Mouse (Mus musculus): ENCODE measurements around the gene Tle4.
A peak's percentile ranks its signal among the peaks of the same experiment; 100 is the strongest.

Tle4 gene

DNA sequence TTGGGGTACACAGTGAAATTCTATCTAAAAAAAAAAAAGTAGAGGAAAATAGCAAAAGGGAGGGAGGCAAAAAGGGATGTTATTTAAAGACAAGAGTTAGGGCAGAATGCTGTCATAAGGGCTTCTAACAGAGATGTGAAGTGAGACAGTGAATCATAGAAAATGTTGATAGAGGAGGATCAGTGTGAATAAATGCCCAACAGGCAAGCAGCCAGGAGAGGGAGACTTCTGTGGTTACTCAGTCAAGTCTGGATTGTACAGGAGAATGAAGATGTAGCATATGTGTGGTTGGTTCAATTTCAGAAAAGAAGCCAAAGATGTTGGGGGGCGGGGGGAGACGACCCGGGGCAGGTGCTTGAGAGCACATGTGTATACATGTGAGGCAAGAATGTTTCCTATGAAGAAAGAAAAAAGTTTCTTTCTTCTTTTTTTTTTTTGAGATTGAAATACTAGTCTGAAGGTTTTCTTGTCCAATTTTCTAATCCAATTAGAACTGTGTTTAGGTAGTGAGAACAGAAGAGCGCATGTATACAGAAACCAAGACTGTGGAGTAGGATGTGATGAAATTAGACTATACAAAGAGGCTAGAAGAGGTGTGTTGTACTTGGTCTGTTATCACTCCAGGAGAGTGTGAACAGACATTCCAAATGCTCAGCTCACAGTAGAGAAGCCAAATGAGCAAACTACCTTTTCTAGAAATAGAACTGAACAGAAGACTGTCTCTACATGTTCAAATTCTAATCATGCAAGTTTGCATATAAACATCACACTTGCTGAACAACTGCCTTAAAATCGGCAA is 134.4 kb downstream of the Tle4 start:
- no peak for DNase-seq (ENCODE audit: low read depth)

DNA sequence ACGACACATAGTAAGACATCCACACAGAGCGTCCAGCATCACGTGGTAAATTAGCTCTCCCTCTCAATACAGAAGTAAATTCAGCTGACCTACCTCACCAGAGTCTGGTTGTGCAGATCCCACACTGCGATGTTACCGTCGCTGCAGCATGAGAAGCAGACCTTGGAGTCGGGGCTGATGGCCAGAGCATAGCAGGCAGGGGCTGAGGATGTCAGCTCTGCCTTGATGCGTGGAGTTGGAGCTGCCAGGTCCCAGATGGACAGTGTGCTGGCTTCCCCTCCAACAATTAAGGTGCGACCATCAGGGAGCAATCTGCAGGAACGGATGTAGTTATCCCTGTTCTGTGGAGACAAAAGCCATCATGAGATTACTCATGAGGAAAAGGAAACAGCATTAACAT is 144.4 kb downstream of the Tle4 start:
- no peak for DNase-seq (ENCODE audit: low read depth)

DNA sequence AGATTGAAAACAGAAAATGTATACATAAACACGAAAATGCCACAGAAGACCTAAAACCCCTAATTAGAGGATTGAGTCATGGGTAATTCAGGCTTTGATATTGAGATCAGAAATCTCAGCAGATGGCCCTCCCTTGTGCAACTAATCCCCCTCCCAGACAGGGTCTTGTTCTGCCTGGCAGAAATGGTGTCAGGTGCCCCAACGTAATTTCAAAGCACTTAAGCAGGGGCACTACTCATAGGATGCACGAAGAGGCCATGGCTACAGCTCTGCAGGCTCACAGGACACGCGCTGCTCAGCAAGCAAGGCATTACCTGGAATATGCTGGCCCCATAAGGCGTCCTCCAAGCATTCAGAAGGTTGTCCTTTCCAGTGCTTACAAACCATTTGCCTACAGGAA is 146.5 kb downstream of the Tle4 start:
- no peak for DNase-seq (ENCODE audit: low read depth)

DNA sequence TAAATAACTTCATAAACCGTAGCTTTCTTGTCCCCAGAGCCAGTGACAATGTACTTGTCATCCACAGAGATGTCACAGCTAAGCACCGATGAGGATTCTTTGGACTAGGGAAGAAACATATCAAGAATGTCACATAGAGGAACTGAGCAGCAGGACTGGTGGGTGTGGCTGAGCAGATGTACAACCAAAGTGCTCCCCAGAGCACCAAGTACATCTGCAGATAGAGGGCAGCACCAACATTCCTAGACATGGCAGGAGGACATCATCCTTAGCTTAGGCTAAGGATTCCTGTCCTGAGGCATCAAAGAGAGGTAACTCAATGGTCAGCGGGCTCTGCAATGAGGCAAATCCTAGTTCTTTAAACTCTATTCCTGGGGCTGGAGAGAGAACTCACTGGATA is 148.1 kb downstream of the Tle4 start:
- peak; percentile 38 for DNase-seq (ENCODE audit: low read depth)

DNA sequence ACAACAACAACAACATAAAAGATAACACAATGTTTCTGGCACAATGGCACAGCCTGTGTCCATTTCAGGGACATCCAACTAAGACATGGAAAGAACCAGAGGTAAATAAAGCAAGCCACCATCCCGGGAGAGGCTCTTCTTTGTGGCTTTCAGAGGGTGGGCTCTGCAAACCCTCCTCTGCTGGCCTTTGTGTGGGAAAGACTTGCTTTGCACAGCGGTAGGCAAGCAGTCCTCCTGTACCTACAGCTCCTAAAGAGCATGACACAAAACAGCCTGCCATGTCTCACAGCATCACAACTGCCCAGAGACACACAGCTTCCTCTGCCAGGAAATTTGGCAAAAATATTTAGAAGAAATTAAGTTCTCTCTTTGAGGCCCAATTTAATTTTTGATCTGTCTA is 149.3 kb downstream of the Tle4 start:
- no peak for DNase-seq (ENCODE audit: low read depth)

DNA sequence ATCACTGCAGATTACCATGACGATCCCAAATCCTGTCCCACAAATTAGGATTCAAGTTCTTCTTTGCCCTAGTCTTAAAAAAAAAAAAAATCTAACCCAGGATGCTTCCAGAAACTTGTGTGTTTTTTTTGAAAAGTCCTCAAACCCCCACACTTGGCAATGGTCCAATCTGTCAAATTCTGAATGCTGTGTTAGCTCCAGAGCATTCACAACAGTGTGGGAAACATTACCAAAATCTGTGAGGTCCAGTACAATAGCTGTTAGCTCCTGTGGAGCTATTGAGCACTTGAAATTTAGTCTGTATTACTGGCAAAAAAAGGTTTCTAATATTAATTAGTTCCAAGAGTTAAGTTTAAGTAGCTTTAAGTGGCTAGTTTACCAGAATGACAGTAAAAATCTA is 150.4 kb downstream of the Tle4 start:
- no peak for DNase-seq (ENCODE audit: low read depth)

DNA sequence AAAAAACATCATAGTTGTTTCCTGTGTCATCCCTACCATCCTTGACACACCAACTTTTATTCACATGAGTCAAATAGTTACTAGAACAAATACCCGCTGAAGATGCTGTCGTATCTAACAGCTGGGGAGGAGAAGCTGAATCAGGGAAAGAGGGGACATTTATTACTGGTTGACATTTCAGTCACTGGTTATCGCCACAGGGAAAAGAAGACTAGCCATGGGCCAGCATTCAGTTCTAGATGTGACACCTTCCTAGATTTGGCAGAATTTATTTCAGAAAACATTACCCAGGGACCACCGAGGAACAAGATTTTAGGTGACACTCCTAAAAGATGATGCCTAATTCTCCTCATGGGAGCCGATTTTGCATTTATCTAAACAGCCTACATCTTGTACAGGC is 156.0 kb downstream of the Tle4 start:
- DNase-seq (ENCODE audit: low read depth), result no peak

DNA sequence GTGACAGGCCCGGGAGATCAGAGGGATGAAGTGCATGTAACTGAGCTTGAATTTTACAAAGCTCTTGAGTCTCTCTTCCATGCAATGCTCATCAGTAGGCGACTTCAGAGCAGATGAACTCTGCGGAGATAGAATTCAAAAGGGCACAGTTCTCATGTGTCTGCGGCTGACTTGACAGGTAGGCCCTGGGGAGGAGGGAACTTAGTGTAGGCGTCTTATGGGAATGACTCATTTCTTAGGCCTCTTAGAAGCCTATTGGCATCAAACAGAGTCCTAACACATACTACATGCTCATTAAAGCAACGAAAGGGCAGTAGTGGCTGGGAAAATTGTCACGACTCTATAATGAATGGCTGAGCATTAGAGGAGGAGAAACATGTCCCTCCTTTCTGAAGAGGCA is 160.6 kb downstream of the Tle4 start:
- DNase-seq (ENCODE audit: low read depth), result no peak

DNA sequence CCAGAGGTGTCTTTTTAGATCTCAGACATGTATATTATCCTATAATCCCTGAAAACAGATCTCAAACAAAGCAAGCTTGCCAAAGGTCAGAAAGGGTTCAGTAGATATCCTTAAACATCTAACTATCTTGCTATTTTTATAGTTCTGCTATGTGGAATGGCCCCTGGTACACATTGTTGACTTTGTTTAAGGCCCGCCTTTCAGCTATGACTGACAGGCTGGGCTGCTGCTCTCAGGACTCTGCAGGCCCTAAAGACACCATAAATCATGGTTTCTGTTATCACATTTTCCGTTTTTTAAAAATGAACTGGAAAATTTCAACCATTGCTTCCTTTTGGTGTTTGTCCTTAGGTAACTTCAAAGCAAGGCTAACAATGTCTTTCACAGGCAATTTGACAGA is 161.3 kb downstream of the Tle4 start:
- DNase-seq (ENCODE audit: low read depth), result no peak

DNA sequence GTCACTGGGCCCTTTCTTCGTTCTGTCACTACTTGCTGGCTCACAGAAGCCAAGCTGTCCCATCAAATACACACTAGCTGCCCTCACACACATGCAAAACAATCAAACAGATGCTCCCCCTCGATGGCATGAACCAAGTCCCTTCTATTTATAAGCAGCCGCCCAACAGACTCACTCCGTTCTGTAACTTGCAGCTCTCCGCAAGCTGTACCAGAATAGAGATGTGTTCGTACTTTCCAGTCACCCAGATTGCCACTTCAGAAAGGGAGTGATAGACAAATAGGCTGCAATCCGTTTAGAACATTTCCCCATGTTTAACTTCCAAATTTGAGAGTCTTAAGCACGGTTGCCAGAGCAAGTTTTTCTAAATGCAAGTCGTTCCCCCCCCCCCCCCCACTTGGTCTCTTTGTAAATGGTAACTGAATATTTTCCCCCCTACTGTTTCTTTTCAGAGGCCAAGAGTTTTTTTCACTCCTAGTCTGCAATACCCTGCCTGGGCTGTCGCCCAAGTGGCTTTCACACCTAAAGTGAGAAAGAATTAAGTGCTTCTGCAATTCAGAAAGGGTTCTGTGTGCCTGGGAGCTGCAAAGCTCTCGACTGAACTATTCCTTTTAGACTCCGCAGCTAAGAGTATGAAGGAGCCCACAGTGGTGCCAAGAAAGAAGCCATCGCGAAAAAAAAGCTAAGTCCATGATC is 162.0 kb downstream of the Tle4 start:
- no peak for DNase-seq (ENCODE audit: low read depth)

DNA sequence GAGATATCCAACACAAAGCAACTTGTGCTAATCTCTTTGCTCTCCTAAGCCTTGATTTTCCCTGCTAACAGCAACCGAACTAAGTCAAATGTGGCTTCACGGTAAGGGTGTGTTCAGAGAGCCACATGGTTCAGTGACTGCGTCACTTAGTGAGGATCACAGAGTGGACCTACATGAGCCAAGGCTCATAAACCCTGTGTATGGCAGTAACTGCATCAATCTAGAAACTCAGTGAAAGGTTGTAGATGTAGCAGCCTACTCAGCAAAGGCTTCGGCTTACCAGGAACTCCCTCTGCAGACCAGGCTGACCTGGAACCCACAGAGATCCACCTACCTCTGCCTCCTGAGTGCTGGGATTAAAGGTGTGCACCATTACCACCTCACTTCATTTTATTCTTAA is 164.0 kb downstream of the Tle4 start:
- no peak for DNase-seq (ENCODE audit: low read depth)

DNA sequence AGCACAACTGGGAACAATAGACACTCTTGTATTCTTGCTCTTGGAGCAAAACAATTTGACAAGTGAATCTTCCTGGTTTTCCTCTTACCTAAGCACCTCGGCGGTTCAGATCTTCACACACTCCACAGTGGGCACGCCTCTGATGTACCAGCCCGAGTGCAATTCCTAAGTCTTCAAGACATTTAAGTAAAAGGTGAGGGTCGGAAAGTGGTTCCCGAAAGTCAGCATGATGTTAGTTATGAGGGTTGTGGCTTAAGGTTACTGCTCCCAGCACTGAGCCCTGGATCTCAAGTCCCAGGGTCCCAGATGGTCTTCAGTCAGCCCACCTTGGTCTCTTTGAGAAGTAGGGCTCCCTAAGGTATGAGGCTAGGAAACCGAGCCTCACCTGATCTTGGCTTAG is 165.4 kb downstream of the Tle4 start:
- DNase-seq (ENCODE audit: low read depth), result no peak

DNA sequence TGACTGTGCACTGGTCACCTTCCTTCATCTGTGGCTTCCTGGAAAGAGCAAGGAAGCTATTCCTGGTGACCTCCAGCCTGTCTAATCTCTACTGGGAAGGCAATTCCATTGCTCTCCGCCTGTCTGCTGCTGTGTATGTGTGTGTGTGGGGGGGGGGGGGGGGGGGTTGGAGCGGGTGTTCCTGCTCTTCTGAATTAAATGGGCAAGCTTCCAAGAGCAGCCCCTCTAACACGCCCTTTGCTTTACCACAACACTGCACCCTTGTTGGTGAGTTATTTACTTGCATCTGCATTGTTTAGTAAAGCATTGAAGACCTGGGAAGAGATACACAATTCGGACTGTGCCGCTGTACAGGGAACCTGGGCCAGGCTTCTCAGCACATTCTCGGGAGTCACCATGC is 170.9 kb downstream of the Tle4 start:
- no peak for DNase-seq (ENCODE audit: low read depth)

DNA sequence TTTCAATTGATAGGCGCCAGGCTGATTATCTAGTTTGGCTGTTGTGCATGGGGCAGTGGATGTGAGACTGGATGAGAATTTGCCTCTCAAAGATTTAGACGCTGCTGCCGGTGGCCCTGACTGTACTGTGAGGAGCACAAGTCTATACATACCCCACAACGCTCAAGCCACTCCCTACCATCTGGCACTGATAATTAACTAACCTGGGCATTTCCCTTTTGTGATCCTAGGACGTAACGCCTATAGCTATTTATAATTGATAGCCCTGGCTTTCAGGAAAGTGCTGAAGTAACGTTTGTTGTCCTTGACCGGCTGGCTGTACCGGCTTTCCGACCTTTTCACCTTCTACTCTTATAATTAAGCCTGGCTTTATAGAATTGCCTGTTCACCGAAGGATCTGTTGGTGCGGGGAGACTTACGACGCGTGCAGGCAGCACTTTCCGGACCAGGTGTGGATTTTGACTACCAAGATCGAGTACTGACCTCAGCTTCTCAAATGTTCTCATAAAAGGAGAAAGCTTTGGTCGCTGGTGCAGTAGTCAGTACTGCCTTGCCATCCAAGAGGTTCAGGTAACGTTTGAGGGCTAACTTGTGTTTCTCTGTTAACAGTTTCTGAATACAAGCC is 171.5 kb downstream of the Tle4 start:
- DNase-seq (ENCODE audit: low read depth), result no peak

DNA sequence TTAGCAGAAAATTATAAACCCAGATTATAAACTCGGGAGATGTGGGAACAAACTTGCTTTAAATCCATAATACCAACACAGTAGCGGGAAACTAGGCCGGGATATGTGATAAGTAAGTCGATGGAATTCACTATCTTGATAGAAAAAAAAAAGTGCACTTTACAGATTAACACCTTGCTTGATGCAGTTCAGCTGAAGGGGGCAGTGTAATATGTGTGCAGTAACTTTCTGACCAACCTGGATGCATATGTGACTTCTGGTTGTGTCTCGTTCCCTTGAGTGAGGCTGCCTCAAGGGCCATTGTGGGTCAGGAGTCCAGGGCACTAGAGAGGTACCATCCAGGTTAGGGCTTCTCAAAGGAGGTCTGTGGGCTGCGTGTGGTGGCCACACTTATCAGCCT is 172.7 kb downstream of the Tle4 start:
- no peak for DNase-seq (ENCODE audit: low read depth)

DNA sequence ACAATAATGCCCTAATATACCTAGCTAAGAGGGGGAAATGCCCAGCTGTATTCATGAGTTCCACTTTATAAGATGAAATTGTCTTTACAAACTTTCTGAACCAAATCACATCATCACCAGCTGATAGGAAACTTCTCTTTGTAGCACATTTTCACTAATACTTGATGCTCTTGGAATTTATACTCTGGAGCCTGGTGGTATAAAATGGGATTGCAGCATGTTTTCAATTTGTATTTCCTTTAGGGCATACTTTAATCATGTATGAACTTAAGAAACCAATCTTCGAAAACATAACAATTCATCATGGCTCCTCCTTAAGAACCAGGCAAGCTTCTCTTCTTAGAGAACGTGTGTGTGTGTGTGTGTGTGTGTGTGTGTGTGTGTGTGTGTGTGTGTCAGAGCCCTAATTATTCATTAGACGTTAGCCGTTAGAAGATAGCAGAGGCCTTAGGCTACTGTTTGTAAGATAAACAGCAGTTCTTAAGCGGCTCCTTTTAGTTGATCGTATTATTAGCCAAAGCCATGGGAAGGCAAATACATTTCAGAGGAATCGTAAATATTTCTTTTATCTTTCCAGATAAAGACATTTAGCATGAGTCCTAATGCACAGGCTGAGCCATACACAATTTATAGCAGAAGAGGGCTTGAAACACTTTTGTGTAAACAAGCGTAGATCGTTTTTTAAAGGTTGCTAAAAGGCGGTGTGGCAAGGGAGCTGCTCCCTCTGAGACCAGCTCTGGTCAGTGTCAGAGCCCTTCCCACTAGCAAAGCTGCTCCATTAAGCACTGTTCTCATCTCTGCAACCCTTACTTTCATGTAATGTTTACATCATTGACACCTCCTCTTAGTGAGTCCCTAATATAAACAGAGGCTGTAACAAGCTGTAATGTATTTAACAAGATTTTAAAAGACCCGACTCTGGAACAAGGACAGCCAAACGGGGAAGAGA is 173.6 kb downstream of the Tle4 start:
- DNase-seq (ENCODE audit: low read depth), result no peak

DNA sequence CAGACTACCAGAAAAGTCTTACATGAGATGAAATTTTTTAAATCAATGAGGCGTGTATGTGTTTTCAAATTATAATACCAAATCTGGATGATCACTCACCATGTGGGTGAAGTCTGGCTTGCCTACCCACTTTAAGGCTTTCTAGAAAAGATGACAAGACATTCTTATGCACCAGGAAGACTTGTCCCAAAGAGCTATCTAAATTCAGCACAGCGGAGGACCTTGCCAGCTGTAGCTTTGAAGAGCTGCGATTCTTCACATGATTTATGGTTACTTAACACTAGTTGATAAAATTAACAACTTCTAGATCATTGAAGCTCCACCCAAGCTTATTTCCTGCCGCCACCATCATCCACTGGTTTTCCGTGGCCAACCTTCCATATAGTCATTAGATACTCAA is 176.2 kb downstream of the Tle4 start:
- DNase-seq (ENCODE audit: low read depth), result no peak

DNA sequence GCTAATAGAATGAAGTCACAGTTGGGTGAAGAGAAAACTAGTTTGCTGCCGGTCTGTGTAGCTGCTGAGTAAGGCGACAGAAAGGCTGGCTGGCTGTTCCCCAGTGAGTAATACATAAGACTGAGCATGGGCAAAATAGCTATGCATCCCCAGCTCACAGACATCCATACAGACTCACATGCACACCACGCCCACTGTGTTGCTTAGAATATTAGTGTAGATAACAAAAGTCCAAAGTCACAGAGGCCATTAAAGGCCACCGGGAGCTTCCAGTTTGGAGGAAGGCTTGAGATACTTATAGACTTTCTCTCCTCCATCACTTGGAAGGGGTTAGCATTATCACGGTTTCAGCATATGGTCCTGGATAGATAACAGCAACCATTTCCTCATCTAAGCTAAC is 178.0 kb downstream of the Tle4 start:
- no peak for DNase-seq (ENCODE audit: low read depth)

DNA sequence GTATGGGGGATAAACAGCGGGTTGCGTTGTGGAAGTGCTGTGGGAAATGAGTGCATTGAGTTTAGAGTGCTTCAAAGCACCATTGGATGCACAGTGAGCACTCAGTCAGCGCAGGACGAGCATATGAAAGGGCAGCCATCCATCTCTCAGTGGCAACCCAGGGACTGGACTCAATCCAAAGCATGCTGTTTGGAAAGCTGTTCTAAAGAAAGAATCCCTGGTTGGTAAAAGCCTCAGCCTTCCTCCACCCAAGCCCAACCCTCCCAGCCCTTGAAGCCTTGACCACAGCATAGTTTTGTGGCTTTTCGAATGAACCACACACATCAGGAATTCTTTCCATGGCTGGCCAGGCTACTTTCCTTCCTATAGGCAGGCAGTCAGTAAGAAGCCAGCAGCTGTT is 181.0 kb downstream of the Tle4 start:
- no peak for DNase-seq (ENCODE audit: low read depth)

DNA sequence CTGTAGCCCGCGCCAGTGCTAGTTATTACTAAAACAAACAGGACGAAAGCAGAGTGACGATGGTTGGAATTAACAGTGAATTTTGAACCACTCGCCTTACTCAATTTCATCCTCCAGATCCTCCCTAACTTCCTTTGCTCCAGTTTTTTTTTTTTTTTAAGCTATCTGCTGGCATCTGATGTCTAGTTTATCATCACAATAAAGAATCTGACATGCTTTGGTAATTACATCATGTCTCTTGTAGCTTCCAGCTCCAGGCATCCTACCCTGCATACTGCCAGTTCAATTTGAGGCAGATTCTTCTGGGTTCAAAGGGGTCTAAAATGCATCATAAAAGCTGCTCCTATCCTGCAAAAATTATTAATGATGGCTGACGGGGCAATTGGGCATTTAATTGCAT is 181.9 kb downstream of the Tle4 start:
- DNase-seq (ENCODE audit: low read depth), result no peak

DNA sequence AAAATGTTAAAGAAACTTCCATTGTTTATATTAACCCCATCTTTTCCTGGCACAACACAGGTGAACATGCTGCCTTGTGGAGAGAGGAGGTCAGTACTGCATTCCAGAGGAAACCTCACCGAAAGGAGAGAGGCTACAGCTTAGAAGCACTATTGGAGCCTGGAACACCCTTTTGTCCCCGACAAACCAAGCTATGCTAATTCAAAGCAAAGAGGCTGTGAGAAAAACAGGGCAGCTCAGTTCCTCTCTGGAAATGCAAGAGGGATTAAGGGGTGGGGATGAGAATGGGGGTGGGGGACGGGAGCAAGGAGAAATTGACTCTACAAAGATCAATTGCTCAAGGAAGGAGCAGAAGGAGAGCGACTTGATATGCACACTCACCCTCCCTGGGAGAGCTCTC is 182.9 kb downstream of the Tle4 start:
- no peak for DNase-seq (ENCODE audit: low read depth)

DNA sequence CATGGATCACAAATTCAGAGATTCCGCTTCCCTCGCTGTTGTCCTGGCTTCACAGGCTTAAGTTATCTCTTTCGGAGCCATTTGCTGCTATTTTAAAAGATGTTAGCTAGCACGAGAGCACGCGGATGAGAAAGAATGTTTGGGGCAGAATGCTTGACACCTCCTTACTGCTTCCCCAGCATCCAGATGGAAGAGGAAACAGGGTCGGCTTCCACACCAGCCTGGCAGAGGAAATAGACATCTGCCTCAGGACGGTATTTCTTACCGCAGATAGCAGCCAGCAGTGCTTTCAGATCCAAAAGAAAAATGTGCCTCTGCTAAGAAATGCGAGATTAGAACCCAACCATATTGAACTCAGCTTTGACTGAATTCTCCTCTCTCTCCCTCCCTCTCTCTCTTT is 191.2 kb downstream of the Tle4 start:
- no peak for DNase-seq (ENCODE audit: low read depth)

All from naive thymus-derived CD4-positive, alpha-beta T cell, adult 2 months (primary cell).